Mouse (Mus musculus): ENCODE results near the gene Adgrl1.

- TF ChIP-seq CTCF (IDR thresholded peaks at IDR 0.05; ENCODE audit: control insufficient read depth, insufficient read depth, insufficient replicate concordance, low read depth, low read length) (no peak), POLR2A (IDR thresholded peaks at IDR 0.05; ENCODE audit: control insufficient read depth, low read depth, low read length) (no peak)
Observed at GRCm38 (mm10) chr8:83922727-83923126, 22.8 kb downstream of the Adgrl1 start.
